Mouse (Mus musculus) olfactory bulb, adult 2 months (tissue): ENCODE data around the gene Ints4.

Source experiments
- CTCF ChIP-seq: fragments of 200-500 bp; IDR thresholded peaks from 2 replicates; pipeline ENCODE4 v1.5.1; 2012; ENCODE audit warnings: low read depth, mild to moderate bottlenecking, low read length, moderate library complexity; ENCODE audit not compliant: insufficient read depth
- POLR2A ChIP-seq: fragments of 200-500 bp; IDR thresholded peaks from 2 replicates; pipeline ENCODE4 v1.6.1; 2012; ENCODE audit warnings: mild to moderate bottlenecking, low read depth, low read length, moderate library complexity; ENCODE audit not compliant: insufficient read depth

DNA sequence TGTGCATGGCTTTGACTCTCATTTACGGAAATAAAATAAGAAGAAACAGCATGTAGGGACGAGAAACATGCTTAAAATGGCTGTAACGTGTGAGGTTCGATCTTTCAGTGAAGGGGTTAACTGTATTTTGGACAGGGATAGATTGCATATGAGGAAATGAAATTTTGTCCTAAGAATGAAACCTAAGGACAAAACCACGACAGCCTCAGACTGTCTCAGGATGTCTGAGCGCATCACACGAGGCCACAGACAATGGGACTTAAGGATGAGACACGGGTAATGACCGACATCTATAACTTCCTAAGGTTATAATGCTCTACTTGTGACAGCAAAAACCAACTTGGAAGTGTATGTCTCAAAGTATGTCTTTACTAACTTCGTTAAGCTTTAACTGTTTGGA, 46.2 kb upstream of the Ints4 start:
- TF ChIP-seq POLR2A (no peak), CTCF (no peak)
